19 mouse cellular contexts compared by ENCODE assay signal in genomic region chr7:25410969-25411615, GRCm38 (mm10). TPM values are rescaled to one million over a fixed set of nuclear protein-coding genes. Genes with fewer than 3 reads are reported as not detected.
"Had no signal": no experiment of that assay in that cellular context is flagged by ENCODE, and none has a peak within 500 bp of the region (broad histone marks: within the 10 kb centered on the region; RNA-seq: fewer than 3 reads in every experiment).

No protein-coding gene starts in this region.

- H3K4me2 ChIP-seq: kidney, embryonic 15.5 days; midbrain, embryonic 12.5 days had no signal

- H3K4me3 ChIP-seq: kidney, embryonic 15.5 days; left cerebral cortex, adult 2 months; limb, embryonic 10.5 days; megakaryocyte, embryonic 14.5 days; midbrain, embryonic 12.5 days had no signal

- H3K4me1 ChIP-seq: limb, embryonic 10.5 days; midbrain, embryonic 12.5 days had no signal

- H3K27me3 ChIP-seq: kidney, embryonic 15.5 days; midbrain, embryonic 12.5 days had no signal

- H3K9ac ChIP-seq: kidney, embryonic 15.5 days; liver, embryonic 14.5 days; midbrain, embryonic 12.5 days had no signal

- H3K27ac ChIP-seq: kidney, embryonic 15.5 days; left cerebral cortex, adult 2 months; limb, embryonic 10.5 days; liver, embryonic 14.5 days; macrophage; midbrain, embryonic 12.5 days had no signal

- H3K36me3 ChIP-seq: kidney, embryonic 15.5 days; limb, embryonic 10.5 days; midbrain, embryonic 12.5 days had no signal

- H3K9me3 ChIP-seq: kidney, embryonic 15.5 days; limb, embryonic 10.5 days; megakaryocyte, embryonic 14.5 days; midbrain, embryonic 12.5 days had no signal

- DNase-seq: kidney, adult 2 months; kidney, postnatal 25 days; lung, adult 2 months; lung, postnatal 10 days; right cerebral cortex, postnatal 25 days; thymus, postnatal 4 days had no signal

RNA-seq across cellular contexts. Expression of gene Cxcl17, which starts 1.6 kb away (rescaled TPM):
- total RNA-seq: layer of hippocampus, postnatal 25 days; left cerebral cortex, adult 2 months; left cerebral cortex, postnatal 14 days; midbrain, postnatal 0 days had no signal
- polyA plus RNA-seq: limb, embryonic 14.5 days; liver, embryonic 14.5 days; macrophage; small intestine, adult 2 months had no signal

RNA-seq across cellular contexts. Expression of gene Cnfn, which starts 41.6 kb away (rescaled TPM):
- total RNA-seq: layer of hippocampus, postnatal 25 days; left cerebral cortex, adult 2 months; left cerebral cortex, postnatal 14 days; midbrain, postnatal 0 days had no signal
- polyA plus RNA-seq: kidney, adult 2 months; limb, embryonic 10.5 days; liver, embryonic 14.5 days; macrophage; midbrain, embryonic 12.5 days; midbrain, postnatal 0 days; neural tube, embryonic 14.5 days had no signal
